Mouse (Mus musculus): ENCODE data around the gene Snapin. TPM values are rescaled to one million over a fixed set of nuclear protein-coding genes. Genes with fewer than 3 reads are reported as not detected.

Gene Snapin
- total and polyA plus RNA-seq, 2 experiments from 2014 or later, result 59.2 to 85.5 TPM

- H3K4me2 ChIP-seq (ENCODE audit: low read depth, low read length), result peak overlapping the region; percentile 56
- H3K27ac ChIP-seq (ENCODE audit: low read depth), result peak overlapping the region; percentile 97
- H3K4me3 ChIP-seq (ENCODE audit: low read depth, low read length), result peak overlapping the region; percentile 93
- no peaks in the 10 kb centered on the region for H3K9me3 ChIP-seq (replicated peaks; ENCODE audit: control insufficient read depth, low read length)
- no peaks in the 10 kb centered on the region for H3K27me3 ChIP-seq (ENCODE audit: control insufficient read depth, insufficient read depth, low read length)
- 26% methylated on average over 2 of the region's 2 CpGs for WGBS
- peaks cover 30% of the 10 kb centered on the region for H3K4me1 ChIP-seq (ENCODE audit: control insufficient read depth, insufficient read depth)
- ATAC-seq (ENCODE audit: insufficient read depth, low read depth), result no peak
- H3K36me3 ChIP-seq (replicated peaks; ENCODE audit: control insufficient read depth, insufficient read depth, low read length), result peaks cover 26% of the 10 kb centered on the region
- no peak for DNase-seq (ENCODE audit: low spot score)
- H3K9ac ChIP-seq (replicated peaks; ENCODE audit: low read depth, low read length), result no peak overlapping the region
- TF ChIP-seq CTCF (IDR thresholded peaks at IDR 0.05; ENCODE audit: low read depth) (no peak), EP300 (IDR thresholded peaks at IDR 0.05; ENCODE audit: low read depth) (no peak)
Observed at GRCm38 (mm10) chr3:90509747-90510123, 18.9 kb upstream of the Snapin start.

- ATAC-seq (ENCODE audit: insufficient read depth, low read depth), result peak; percentile 89
- Histone ChIP-seq H3K4me2 (ENCODE audit: low read depth, low read length) (peak within 1 kb of the TSS; percentile 73), H3K4me3 (ENCODE audit: low read depth, low read length) (peak within 1 kb of the TSS; percentile 93), H3K27ac (ENCODE audit: low read depth) (peak within 1 kb of the TSS; percentile 97), H3K27me3 (ENCODE audit: control insufficient read depth, insufficient read depth, low read length) (no peaks in the 10 kb centered on the region), H3K36me3 (replicated peaks; ENCODE audit: control insufficient read depth, insufficient read depth, low read length) (peaks cover 32% of the 10 kb centered on the region), H3K4me1 (ENCODE audit: control insufficient read depth, insufficient read depth) (peaks cover 30% of the 10 kb centered on the region), H3K9ac (replicated peaks; ENCODE audit: low read depth, low read length) (peak within 1 kb of the TSS; percentile 97), H3K9me3 (replicated peaks; ENCODE audit: control insufficient read depth, low read length) (no peaks in the 10 kb centered on the region)
- peak; percentile 98 for DNase-seq (ENCODE audit: low spot score)
- TF ChIP-seq EP300 (IDR thresholded peaks at IDR 0.05; ENCODE audit: low read depth), result peak; percentile 84
- TF ChIP-seq CTCF (IDR thresholded peaks at IDR 0.05; ENCODE audit: low read depth), result no peak
- 1% methylated on average over 62 of the region's 66 CpGs for WGBS
Observed at GRCm38 (mm10) chr3:90508950-90509746, 18.3 kb upstream of the Snapin start, which contains the start of gene Chtop. Gene Chtop (minus strand): TSS chr3:90509498.

- peak overlapping the region; percentile 97 for H3K27ac ChIP-seq (ENCODE audit: low read depth)
- H3K4me1 ChIP-seq (ENCODE audit: control insufficient read depth, insufficient read depth), result peaks cover 23% of the 10 kb centered on the region
- peak overlapping the region; percentile 93 for H3K4me3 ChIP-seq (ENCODE audit: low read depth, low read length)
- TF ChIP-seq EP300 (IDR thresholded peaks at IDR 0.05; ENCODE audit: low read depth) (no peak), CTCF (IDR thresholded peaks at IDR 0.05; ENCODE audit: low read depth) (no peak)
- H3K4me2 ChIP-seq (ENCODE audit: low read depth, low read length), result peak overlapping the region; percentile 73
- no peak for DNase-seq (ENCODE audit: low spot score)
- no peaks in the 10 kb centered on the region for H3K9me3 ChIP-seq (replicated peaks; ENCODE audit: control insufficient read depth, low read length)
- WGBS, result 2% methylated on average over 20 of the region's 20 CpGs
- H3K36me3 ChIP-seq (replicated peaks; ENCODE audit: control insufficient read depth, insufficient read depth, low read length), result peaks cover 39% of the 10 kb centered on the region
- peak overlapping the region; percentile 97 for H3K9ac ChIP-seq (replicated peaks; ENCODE audit: low read depth, low read length)
- no peaks in the 10 kb centered on the region for H3K27me3 ChIP-seq (ENCODE audit: control insufficient read depth, insufficient read depth, low read length)
- no peak for ATAC-seq (ENCODE audit: insufficient read depth, low read depth)
Observed at GRCm38 (mm10) chr3:90508287-90508949, 17.6 kb upstream of the Snapin start.

- Histone ChIP-seq H3K9me3 (replicated peaks; ENCODE audit: control insufficient read depth, low read length) (no peaks in the 10 kb centered on the region), H3K36me3 (replicated peaks; ENCODE audit: control insufficient read depth, insufficient read depth, low read length) (peaks cover 59% of the 10 kb centered on the region)
- TF ChIP-seq CTCF (IDR thresholded peaks at IDR 0.05; ENCODE audit: low read depth) (no peak), EP300 (IDR thresholded peaks at IDR 0.05; ENCODE audit: low read depth) (no peak)
Observed at GRCm38 (mm10) chr3:90506362-90506761, 15.5 kb upstream of the Snapin start.

GRCm38 (mm10) chr3:90505216-90505615 lies 14.4 kb upstream of the Snapin start:
- DNase-seq (ENCODE audit: low spot score) (no peak), ATAC-seq (ENCODE audit: insufficient read depth, low read depth) (no peak)
- Histone ChIP-seq H3K4me1 (ENCODE audit: control insufficient read depth, insufficient read depth) (peaks cover 11% of the 10 kb centered on the region), H3K9ac (replicated peaks; ENCODE audit: low read depth, low read length) (no peak overlapping the region), H3K27me3 (ENCODE audit: control insufficient read depth, insufficient read depth, low read length) (no peaks in the 10 kb centered on the region), H3K27ac (ENCODE audit: low read depth) (no peak overlapping the region), H3K4me3 (ENCODE audit: low read depth, low read length) (no peak overlapping the region), H3K9me3 (replicated peaks; ENCODE audit: control insufficient read depth, low read length) (no peaks in the 10 kb centered on the region), H3K4me2 (ENCODE audit: low read depth, low read length) (no peak overlapping the region), H3K36me3 (replicated peaks; ENCODE audit: control insufficient read depth, insufficient read depth, low read length) (peaks cover 67% of the 10 kb centered on the region)
- no peak for TF ChIP-seq EP300 (IDR thresholded peaks at IDR 0.05; ENCODE audit: low read depth)
- TF ChIP-seq CTCF (IDR thresholded peaks at IDR 0.05; ENCODE audit: low read depth), result no peak
- WGBS, result 88% methylated on average over 5 of the region's 5 CpGs

More at GRCm38 (mm10) chr3:90506362-90506761, 15.5 kb upstream of the Snapin start:
- Histone ChIP-seq H3K27me3 (ENCODE audit: control insufficient read depth, insufficient read depth, low read length) (no peaks in the 10 kb centered on the region), H3K4me3 (ENCODE audit: low read depth, low read length) (no peak overlapping the region), H3K27ac (ENCODE audit: low read depth) (no peak overlapping the region), H3K4me2 (ENCODE audit: low read depth, low read length) (no peak overlapping the region), H3K4me1 (ENCODE audit: control insufficient read depth, insufficient read depth) (peaks cover 11% of the 10 kb centered on the region), H3K9ac (replicated peaks; ENCODE audit: low read depth, low read length) (no peak overlapping the region)
- WGBS, result 50% methylated on average over 3 of the region's 3 CpGs
- ATAC-seq (ENCODE audit: insufficient read depth, low read depth) (no peak), DNase-seq (ENCODE audit: low spot score) (no peak)

All from heart, postnatal 0 days (tissue).